Mouse (Mus musculus): ENCODE results near the gene Gm21970.
"Not testable (repeated sequence)": the region's sequence is repeated elsewhere in the genome, so short reads cannot be mapped to it uniquely, and the experiment has no call there.

- TF ChIP-seq CEBPB (IDR thresholded peaks at IDR 0.05; ENCODE audit: insufficient read depth, poor library complexity, severe bottlenecking); POLR2A (IDR thresholded peaks at IDR 0.05; ENCODE audit: insufficient read length, low read depth); POLR2AphosphoS2 (IDR thresholded peaks at IDR 0.05; ENCODE audit: insufficient read length, low read depth): not testable (repeated sequence)
These were observed 47.1 kb downstream of the Gm21970 start for GRCm38 (mm10) chr16:91438599-91438998.
